Mouse (Mus musculus): ENCODE data around the gene Tas1r1. TPM values are rescaled to one million over a fixed set of nuclear protein-coding genes. Genes with fewer than 3 reads are reported as not detected.

Gene Tas1r1
- total and polyA plus RNA-seq, 3 experiments, result 0.12 to 0.21 TPM; not detected in 1

DNA sequence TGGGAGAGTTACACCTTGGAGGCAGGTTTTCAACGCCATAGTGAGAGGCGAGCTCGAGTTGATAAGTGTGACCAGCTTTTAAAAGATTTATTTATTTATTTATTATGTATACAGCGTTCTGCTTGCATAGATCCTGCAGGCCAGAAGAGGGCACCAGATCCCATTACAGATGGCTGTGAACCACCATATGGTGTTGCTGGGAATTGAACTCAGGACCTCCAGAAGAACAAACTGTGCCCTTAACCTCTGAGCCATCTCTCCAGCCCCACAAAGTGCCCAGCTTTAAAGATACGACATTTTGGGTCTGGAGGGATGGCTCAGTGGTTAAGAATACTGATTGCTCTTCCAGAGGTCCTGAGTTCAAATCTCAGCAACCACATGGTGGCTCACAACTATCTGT, 9.3 kb downstream of the Tas1r1 start:
- no peak overlapping the region for H3K9ac ChIP-seq (ENCODE audit: control insufficient read depth, low read depth, low read length, poor library complexity, severe bottlenecking)
- no peaks in the 10 kb centered on the region for H3K9me3 ChIP-seq (replicated peaks; ENCODE audit: insufficient read depth, low read length)
- H3K79me2 ChIP-seq (ENCODE audit: control insufficient read depth, insufficient read depth, low read length, poor library complexity), result peaks cover 29% of the 10 kb centered on the region
- no peaks in the 10 kb centered on the region for H3K27me3 ChIP-seq (ENCODE audit: control insufficient read depth in 1 of 2, insufficient read depth in 2 of 2, low read length in 2 of 2)
- peaks cover 0 to 15% of the 10 kb centered on the region in 2 experiments; a peak in 2 of 4 replicates for H3K36me3 ChIP-seq (ENCODE audit: control insufficient read depth in 1 of 2, insufficient read depth in 2 of 2, low read length in 2 of 2)
- peaks cover 0 to 22% of the 10 kb centered on the region in 2 experiments; a peak in 3 of 4 replicates for H3K4me1 ChIP-seq (ENCODE audit: control insufficient read depth in 1 of 2, insufficient read depth in 2 of 2, low read length in 2 of 2)
- peak; percentile 13 for TF ChIP-seq RAD21 (IDR thresholded peaks at IDR 0.05; ENCODE audit: low read depth, low read length)
- no peak for TF ChIP-seq NELFE (IDR thresholded peaks at IDR 0.05; ENCODE audit: low read depth, low read length)
- no peak for TF ChIP-seq MAFK (IDR thresholded peaks at IDR 0.05; ENCODE audit: borderline replicate concordance, low read depth, low read length)
- TF ChIP-seq TBP (IDR thresholded peaks at IDR 0.05; ENCODE audit: low read depth, low read length), result peak; percentile 93
- no peak for TF ChIP-seq EP300 (IDR thresholded peaks at IDR 0.05; ENCODE audit: low read depth in 1 of 2, low read length in 2 of 2)
- TF ChIP-seq MAX (IDR thresholded peaks at IDR 0.05; ENCODE audit: low read length), result no peak
- no peak for TF ChIP-seq RCOR1 (IDR thresholded peaks at IDR 0.05; ENCODE audit: low read depth, low read length)
- TF ChIP-seq KAT2A (conservative IDR thresholded peaks at IDR 0.05; ENCODE audit: low read depth, low read length), result no peak
- TF ChIP-seq ZC3H11A (IDR thresholded peaks at IDR 0.05; ENCODE audit: low read depth, low read length), result no peak
- no peak for TF ChIP-seq MEF2A (IDR thresholded peaks at IDR 0.05; ENCODE audit: extremely low read depth, insufficient replicate concordance, low read depth, low read length, poor library complexity, severe bottlenecking)
- TF ChIP-seq ZNF384 (IDR thresholded peaks at IDR 0.05; ENCODE audit: low read depth, low read length), result no peak
- no peak for TF ChIP-seq CHD1 (IDR thresholded peaks at IDR 0.05; ENCODE audit: low read depth, low read length)
- TF ChIP-seq POLR2A (IDR thresholded peaks at IDR 0.05; ENCODE audit: control insufficient read depth in 1 of 2, insufficient read depth in 1 of 2, low read depth in 1 of 2, low read length in 2 of 2, poor library complexity in 1 of 2), result no peak
- no peak for TF ChIP-seq ETS1 (IDR thresholded peaks at IDR 0.05; ENCODE audit: low read depth, low read length)
- TF ChIP-seq SMC3 (IDR thresholded peaks at IDR 0.05; ENCODE audit: low read depth, low read length), result peak; percentile 17; the same call in 1 of the 2 replicates
- TF ChIP-seq ZKSCAN1 (IDR thresholded peaks at IDR 0.05; ENCODE audit: low read depth, low read length), result no peak
- peak; percentile 35 to 50 (median 42) for TF ChIP-seq CTCF (IDR thresholded peaks at IDR 0.05 in 2 of 3, conservative IDR thresholded peaks at IDR 0.05 in 1 of 3; ENCODE audit: control insufficient read depth in 1 of 3, insufficient read depth in 1 of 3, low read depth in 2 of 3, low read length in 3 of 3, poor library complexity in 1 of 3, severe bottlenecking in 1 of 3)
- 0 out of 2 replicates have a peak, but pooled peaks have one; percentile 20 for TF ChIP-seq MYC (IDR thresholded peaks at IDR 0.05; ENCODE audit: low read depth, low read length)
- peak; percentile 33; the same call in 1 of the 2 replicates for TF ChIP-seq SIN3A (IDR thresholded peaks at IDR 0.05; ENCODE audit: low read length)
- no peak for TF ChIP-seq ELF1 (IDR thresholded peaks at IDR 0.05; ENCODE audit: low read depth, low read length)
- TF ChIP-seq ZMIZ1 (IDR thresholded peaks at IDR 0.05; ENCODE audit: low read depth, low read length), result no peak
- no peak overlapping the region for H3K4me3 ChIP-seq (ENCODE audit: control insufficient read depth in 1 of 2, insufficient read depth in 1 of 2, low read depth in 2 of 2, low read length in 2 of 2)
- peak; percentile 60 for DNase-seq (ENCODE audit: low read depth, low spot score)
- H3K27ac ChIP-seq (ENCODE audit: control insufficient read depth, low read depth, low read length), result no peak overlapping the region

GRCm38 (mm10) chr4:152028456-152028855, 9.9 kb downstream of the Tas1r1 start:
- H3K4me1 ChIP-seq (ENCODE audit: control insufficient read depth in 1 of 2, insufficient read depth in 2 of 2, low read length in 2 of 2), result peaks cover 0 to 22% of the 10 kb centered on the region in 2 experiments; a peak in 3 of 4 replicates
- H3K27ac ChIP-seq (ENCODE audit: control insufficient read depth, low read depth, low read length), result no peak overlapping the region
- peaks cover 0 to 15% of the 10 kb centered on the region in 2 experiments; a peak in 2 of 4 replicates for H3K36me3 ChIP-seq (ENCODE audit: control insufficient read depth in 1 of 2, insufficient read depth in 2 of 2, low read length in 2 of 2)
- DNase-seq (ENCODE audit: low read depth, low spot score), result no peak
- no peak overlapping the region for H3K9ac ChIP-seq (ENCODE audit: control insufficient read depth, low read depth, low read length, poor library complexity, severe bottlenecking)
- no peaks in the 10 kb centered on the region for H3K27me3 ChIP-seq (ENCODE audit: control insufficient read depth in 1 of 2, insufficient read depth in 2 of 2, low read length in 2 of 2)
- H3K4me3 ChIP-seq (ENCODE audit: control insufficient read depth in 1 of 2, insufficient read depth in 1 of 2, low read depth in 2 of 2, low read length in 2 of 2), result no peak overlapping the region
- H3K9me3 ChIP-seq (replicated peaks; ENCODE audit: insufficient read depth, low read length), result no peaks in the 10 kb centered on the region
- no peak for TF ChIP-seq MAZ (IDR thresholded peaks at IDR 0.05; ENCODE audit: low read depth, low read length)
- TF ChIP-seq MYC (IDR thresholded peaks at IDR 0.05; ENCODE audit: low read depth, low read length), result no peak
- no peak for TF ChIP-seq ETS1 (IDR thresholded peaks at IDR 0.05; ENCODE audit: low read depth, low read length)
- TF ChIP-seq USF1 (IDR thresholded peaks at IDR 0.05; ENCODE audit: low read depth, low read length), result no peak
- TF ChIP-seq MAFK (IDR thresholded peaks at IDR 0.05; ENCODE audit: borderline replicate concordance, low read depth, low read length), result no peak
- no peak for TF ChIP-seq MEF2A (IDR thresholded peaks at IDR 0.05; ENCODE audit: extremely low read depth, insufficient replicate concordance, low read depth, low read length, poor library complexity, severe bottlenecking)
- TF ChIP-seq TCF12 (IDR thresholded peaks at IDR 0.05; ENCODE audit: low read depth, low read length), result no peak
- H3K79me2 ChIP-seq (ENCODE audit: control insufficient read depth, insufficient read depth, low read length, poor library complexity), result peaks cover 29% of the 10 kb centered on the region
